Mouse (Mus musculus): ENCODE measurements at regions not wholly inside any gene's neighbourhood (a gene's known extent, or its start where the extent isn't known, plus 50 kb on each side); places are given as distances from the start of the nearest gene placed in this dataset.
A peak's percentile ranks its signal among the peaks of the same experiment; 100 is the strongest.

DNA sequence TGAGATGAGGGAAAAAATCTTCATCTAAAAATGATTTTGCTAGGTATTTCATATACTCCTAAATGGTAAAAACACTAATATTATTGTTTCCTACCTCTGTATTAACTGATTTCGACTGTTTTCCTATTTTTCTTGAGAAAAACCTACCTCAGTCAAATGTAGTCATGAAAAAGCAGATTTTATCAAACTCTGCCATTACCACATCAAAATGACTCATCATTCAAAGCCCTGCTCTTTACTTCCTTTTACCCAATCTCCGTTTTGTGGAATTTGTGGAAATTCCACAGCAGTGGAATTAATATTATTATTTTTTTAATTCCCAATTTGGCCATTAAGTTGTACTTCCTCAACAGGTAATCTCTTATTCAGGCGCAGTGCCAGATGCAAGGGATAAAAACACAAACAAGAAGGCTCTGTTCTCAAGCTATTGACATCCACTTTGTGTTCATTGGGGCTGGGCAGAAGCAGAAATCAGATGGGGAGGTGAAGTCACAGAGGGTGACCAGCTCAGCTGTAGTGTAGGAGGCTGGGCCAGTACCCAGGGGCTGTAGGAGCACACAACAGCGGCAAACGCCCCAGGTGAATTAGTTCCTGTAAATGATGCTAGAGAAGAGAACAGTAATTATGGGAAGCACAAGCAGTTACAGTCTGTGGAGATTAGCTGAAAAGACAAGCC lies 138.2 kb upstream of the Mocs2 start:
- DNase-seq (ENCODE audit: low spot score), result no peak

DNA sequence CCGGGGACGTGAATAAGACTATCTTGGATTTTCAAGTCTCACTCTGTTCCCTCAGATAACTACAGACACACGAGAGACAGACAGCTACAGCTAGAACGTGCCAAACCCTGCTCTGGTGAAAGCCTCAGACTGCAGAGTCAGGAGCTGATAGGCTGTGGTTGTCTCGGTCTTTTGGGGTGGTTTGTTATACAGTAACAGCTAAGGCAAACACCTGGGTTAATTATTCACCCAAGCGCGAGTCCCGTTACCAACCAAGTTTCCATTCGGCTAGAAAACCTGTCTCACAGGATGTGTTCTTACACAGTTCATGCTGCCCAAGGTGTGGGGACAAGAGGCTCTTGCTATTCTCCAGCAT lies 137.7 kb upstream of the Mocs2 start:
- DNase-seq (ENCODE audit: low spot score), result peak; percentile 13

DNA sequence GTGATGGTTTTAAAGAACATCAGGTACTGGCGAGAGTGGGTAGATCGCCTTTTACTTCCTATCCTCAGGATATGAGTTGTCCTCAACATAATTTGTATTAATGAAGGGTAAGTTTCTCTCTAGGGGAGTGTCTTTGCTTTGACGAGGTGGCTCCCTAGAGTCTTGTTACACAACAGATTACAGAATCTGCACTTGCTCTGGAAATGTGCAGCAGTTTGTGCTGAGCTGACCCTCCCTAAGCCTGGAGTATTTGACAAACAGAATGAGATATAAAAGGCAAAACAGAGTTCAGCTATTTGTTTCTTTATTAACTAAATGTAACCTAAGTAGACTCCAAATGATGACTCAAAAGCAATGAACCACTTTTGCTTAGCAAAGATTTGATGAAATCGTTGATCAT lies 136.8 kb upstream of the Mocs2 start:
- no peak for DNase-seq (ENCODE audit: low spot score)

DNA sequence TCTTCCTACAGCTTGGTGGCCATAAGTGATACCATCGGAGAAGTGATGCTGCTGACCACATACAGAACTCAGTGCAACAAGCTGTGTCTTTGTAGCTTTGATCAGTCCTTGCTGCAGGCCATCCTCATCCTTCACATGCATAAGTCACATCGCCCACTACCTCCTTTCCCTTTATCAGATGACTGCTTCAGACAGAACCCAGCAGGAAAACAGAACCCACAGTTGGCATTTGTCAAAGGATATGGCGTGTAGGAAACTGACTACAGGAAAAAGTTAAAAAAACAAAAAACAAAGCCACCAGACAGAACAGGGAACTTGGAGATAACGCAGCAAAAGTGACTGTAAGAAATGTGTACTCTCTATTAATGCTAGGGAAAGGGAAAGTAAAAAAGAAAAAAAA lies 136.1 kb upstream of the Mocs2 start:
- no peak for DNase-seq (ENCODE audit: low spot score)

DNA sequence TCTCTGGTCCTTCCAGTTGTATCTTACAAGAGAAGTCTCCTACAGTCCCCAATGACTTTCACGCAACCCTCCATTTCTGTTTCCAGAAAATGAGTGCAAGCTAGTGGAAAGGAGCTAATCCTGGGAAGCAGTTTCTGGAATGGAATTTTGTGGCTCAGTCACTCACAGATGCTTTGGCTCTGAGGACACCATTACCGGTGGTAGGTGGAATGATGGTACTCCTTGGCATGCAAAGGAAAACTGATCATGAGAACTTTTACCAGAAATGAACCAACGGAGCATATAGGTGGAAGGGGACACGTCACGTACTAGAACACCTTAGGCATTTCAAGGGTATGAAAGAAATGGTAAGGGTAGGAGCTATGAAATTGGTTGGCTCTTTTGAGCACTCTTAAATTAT lies 135.1 kb upstream of the Mocs2 start:
- DNase-seq (ENCODE audit: low spot score), result no peak

DNA sequence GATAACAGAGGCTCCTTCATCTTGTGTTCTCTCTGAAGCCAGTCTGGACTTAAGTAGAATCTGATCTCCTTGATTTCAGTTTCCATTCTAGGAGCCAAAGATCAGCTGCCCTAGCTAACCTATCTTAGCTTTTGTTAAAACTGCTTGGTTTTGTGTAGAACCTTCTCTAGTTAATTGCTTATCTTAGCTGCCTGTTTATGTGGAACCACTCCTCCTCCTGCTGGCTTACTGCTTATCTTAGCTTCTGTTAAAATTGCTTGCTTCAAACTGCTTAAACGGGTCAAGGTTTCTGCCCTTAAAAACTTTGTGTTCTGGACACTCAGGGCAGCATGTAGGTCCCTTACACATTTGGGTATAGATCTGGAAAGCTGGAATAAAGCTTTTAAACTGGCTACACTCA lies 133.7 kb upstream of the Mocs2 start:
- DNase-seq (ENCODE audit: low spot score), result no peak

DNA sequence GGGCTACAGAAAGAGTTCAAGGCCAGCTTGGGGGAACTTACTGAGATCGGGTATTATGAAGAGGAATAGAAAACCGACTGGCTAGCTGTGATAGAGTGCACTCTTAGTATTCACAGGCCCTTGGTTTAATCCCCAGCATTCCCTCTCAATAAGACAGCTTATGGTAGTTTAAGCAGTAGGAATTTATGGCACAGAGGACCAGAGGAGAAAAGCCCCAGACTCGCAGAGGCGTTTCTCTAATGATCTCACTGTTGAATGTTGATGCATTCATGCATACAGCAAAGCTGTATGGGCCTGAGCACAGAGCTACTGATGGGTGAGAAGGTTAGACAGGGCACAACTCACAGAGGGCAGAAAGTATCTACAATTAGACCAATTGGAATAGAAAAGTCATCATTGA lies 132.7 kb upstream of the Mocs2 start:
- DNase-seq (ENCODE audit: low spot score), result no peak

DNA sequence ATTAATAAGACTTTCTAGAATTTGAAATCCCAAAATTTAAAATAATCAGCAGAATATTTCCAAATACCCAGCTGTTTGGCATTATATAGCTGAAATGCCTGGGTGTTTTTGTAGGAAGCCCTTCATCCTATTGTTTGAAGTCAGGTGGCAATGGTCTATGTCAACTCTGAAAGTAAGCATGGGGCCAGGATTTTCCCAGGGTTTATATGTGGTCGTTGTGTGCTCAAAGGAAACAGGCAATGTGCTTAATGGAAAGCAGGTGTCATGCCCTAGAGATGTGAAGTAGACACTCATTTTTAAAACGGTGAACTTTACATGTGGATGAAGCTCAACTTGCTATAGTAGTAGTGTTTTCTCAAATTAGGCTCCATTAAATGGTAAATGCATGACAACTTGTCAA lies 105.4 kb upstream of the Mocs2 start:
- DNase-seq (ENCODE audit: low spot score), result no peak

DNA sequence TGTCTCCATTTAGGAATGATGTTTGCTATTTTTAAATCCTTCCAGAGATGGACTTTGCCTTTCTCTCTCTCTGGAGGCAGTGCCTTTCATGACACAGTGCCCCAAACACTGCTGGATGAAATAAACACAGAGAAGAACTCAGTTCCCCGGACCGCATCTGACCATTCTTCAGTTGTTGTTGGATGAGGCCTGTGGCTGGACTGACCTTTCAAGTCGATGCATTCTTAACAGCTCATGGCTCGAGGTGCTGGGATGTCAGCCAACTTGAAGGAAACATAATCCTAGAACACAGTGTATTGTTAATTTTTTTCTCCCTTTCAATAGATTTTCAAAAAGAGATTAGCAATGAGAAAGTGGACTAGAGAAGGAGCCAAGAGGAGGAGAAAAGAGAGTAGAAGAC lies 98.3 kb upstream of the Mocs2 start:
- no peak for DNase-seq (ENCODE audit: low spot score)

DNA sequence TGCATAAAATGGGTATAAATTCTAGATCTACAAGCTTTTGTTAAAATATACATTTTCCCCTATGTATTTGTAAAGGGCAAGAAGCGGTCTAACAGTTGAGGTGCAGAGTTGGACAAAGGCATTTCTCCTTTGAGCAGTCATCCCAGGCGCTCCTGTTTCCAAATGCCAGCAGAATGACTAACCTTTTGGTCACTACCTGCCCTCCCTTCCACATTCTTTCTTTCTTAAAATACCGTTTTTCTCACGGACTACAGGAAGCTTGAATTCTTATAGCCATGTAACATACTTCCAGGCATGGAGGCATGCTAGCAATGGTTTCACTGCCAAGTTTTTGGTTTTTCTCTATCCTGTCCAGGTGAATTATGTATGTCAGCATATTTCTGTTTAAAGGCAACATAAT lies 91.2 kb upstream of the Mocs2 start:
- DNase-seq (ENCODE audit: low spot score), result no peak

DNA sequence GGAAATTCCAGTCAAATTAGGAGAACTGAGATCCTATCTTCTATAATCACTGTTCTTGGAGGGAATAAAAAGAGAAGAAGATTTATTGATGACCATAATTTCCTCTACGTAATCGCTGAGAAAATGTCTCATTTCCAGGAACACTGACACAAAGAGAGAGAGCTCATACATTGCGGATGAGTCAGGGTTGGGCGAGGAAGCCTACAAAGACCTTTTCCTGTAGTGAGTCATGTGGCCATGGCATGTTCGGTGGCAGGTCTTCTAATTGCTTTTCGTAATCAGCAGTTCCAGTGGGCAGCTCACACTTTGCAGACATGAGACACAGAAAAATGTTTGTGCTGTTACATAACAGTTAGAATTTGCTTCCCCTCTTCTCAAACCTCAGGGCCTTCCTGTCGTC lies 83.0 kb upstream of the Mocs2 start:
- no peak for DNase-seq (ENCODE audit: low spot score)

DNA sequence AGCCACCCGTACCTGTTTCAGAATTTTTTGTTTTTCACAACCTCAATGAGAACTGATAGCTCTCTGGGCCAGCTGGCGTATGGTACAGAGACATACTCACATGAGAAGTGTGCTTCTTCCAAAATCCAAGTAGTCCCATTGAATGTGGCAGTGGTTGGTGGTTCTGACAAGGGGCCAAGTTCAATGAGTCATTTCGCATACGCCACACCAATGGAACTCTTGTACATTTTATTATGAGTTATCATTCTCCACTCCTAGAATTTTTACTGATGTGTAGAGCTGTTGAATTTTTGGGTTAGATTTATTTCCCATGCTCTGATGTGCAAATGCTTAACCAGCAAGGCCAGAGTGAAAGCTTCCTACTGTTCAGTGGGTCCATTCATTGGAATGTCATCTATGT lies 82.0 kb upstream of the Mocs2 start:
- no peak for DNase-seq (ENCODE audit: low spot score)

DNA sequence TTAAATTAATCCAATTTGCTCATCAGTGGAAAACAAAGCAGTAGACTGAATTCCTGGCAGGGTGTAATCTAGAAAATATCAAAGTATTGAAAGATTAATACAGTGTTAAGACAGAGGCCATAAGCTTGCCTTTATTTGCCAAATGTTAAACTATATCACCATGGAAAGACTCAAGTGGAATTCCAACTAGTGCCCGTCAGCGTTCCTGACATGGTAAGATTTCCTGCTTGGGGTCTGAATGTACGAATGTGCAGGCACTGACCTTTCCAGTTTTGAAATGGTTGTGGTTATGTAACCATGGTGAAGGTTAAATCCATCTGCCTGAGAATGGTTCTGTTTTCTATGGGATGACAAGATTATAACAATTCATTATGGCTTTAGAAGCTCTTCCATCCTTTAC lies 75.5 kb upstream of the Mocs2 start:
- DNase-seq (ENCODE audit: low spot score), result no peak

DNA sequence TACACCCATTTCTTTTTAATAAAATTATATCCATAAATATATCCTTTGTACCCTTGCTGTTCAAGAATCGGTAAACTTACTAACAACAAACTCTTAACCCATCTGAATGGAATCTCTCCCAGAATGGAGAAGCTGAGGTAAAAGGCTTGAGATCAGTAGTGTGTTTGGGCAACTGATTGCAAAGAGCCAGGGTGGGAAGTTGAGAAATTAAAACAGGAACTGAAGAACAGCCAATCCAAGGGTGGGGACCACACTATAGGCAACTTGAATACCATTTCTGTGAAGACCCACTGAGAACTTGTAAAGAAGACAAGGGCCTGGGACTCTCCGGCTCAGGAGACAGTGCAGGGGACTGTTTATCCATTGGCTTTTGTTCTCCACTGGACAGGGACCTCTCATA lies 72.2 kb upstream of the Mocs2 start:
- DNase-seq (ENCODE audit: low spot score), result no peak

DNA sequence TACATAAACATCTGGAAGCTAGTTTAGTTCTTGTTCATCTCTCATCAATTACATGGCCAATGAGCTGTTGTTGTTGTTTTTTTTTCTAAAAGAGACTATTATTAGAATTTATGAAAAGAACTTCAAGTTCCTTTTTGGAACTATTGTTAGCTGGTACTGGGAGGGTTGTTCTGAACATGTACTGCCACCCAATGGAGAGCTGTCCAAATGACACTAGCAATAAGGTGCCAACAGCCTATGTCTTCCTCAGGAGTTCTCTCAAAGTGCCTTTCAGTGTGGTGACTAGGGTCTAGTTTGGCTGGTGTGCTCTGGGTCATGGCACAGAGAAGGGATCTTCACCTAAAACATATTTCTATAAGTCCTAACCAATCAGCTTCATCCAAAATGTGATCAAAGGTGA lies 60.6 kb upstream of the Mocs2 start:
- peak; percentile 9 for DNase-seq (ENCODE audit: low spot score)

DNA sequence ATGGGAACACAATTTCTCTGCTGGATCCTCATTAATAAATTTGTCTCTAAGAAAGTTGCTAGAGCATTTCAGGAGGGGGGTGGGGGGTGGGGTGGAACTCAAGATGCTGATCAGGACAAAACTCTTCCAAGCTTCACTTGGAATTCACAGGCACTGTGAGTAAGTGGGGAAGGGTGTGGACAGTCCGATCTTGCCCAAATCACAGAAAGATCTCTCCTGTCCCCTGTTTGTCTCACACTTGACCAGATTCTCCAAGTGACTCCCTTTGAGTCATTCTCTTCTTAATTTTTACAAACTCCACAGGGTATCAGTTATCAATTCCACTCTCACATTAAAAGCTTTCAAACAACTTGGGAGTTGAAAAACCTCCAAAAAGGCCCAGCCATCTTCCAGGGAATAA lies 58.1 kb upstream of the Mocs2 start:
- DNase-seq (ENCODE audit: low spot score), result no peak

DNA sequence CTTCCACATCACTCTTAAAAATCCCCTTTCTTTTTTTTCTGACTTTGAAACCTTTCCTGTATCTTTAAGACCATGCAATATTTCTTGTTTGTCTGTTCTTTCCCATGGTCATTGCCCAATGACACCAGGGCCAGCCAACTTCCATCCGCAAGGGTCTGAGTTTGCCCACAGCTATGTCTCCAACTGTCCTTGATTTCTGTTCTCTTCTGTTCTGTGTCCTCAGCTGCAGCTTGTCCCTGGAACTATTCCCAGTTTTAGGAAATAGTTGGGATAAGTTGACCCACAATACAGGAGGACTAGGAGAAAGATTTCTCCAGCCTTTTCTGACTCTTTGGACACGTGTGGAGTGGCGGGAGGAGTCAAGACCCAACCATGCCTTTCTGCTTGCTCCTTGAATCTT lies 57.1 kb upstream of the Mocs2 start:
- DNase-seq (ENCODE audit: low spot score), result no peak
